Mouse (Mus musculus) erythroblast, embryonic 14.5 days (primary cell): ENCODE measurements around the gene E4f1.

Source experiments
- GATA1 ChIP-seq: IDR thresholded peaks from 2 replicates; pipeline ENCODE4 v1.6.1; 2012; ENCODE audit warnings: low read length, inconsistent platforms, mixed read lengths
- TAL1 ChIP-seq: IDR thresholded peaks from 3 replicates; pipeline ENCODE4 v1.6.1; 2012; ENCODE audit warnings: low read length, inconsistent platforms, mixed read lengths

DNA sequence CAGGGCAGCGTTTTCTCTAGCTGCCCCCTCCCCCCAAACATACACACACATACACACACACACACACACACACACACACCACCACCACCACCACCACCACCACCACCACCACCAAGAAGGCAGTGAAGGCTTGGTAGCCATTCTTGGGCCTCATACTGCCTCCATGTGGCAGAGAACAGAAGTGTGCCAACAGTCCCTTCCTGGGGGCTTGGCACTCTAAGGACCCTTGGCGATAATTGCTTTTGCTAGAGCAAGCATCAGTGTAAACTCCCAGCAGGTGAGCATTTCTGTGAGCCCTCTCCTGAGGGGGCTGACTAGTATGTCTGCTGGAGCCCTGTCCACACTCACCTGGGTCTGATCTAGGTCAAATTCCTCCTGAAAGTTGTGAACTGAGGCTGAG lies 29.0 kb downstream of the E4f1 start:
- TF ChIP-seq TAL1 (no peak), GATA1 (no peak)
